Mouse (Mus musculus) spleen, embryonic (tissue): ENCODE measurements around the gene 1700001L19Rik.

Experiments
- CTCF ChIA-PET: fragments of 350-600 bp; sonication (Branson Sonifier 250); formaldehyde crosslinking; loops from one replicate; lab custom pipeline; 2022; lab: Charles Lee

The 1700001L19Rik gene

GRCm38 (mm10) chr13:68597199-68597598, at the start of gene 1700001L19Rik:
Gene 1700001L19Rik (plus strand): TSS chr13:68597421.
- CTCF ChIA-PET = interaction anchor here (0.6 kb wide), 1 partner anchor 52 kb away, joined by 8 read pairs; no protein-coding TSS in a partner anchor

DNA sequence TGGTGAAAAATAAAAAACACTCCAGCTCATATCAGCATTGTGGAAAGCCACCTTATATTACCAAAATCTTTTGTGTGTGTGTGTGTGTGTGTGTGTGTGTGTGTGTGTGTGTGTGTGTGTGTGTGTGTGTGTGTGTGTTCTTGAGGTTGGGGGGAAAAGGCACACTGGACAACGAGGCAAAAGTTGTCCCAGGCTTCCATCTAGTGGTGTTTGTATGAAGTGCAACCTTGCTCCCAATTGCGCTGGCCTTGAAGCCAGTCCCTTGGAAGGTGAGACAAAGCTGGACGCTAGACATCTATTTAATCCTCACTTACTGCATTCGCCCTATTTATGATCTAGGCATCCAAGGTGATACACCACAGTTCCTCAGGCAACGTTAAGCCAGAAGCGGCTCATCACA, 43.8 kb upstream of the 1700001L19Rik start:
- CTCF ChIA-PET = interaction anchor here (0.7 kb wide), 1 partner anchor 1562 kb away, joined by 5 read pairs; no protein-coding TSS in a partner anchor

DNA sequence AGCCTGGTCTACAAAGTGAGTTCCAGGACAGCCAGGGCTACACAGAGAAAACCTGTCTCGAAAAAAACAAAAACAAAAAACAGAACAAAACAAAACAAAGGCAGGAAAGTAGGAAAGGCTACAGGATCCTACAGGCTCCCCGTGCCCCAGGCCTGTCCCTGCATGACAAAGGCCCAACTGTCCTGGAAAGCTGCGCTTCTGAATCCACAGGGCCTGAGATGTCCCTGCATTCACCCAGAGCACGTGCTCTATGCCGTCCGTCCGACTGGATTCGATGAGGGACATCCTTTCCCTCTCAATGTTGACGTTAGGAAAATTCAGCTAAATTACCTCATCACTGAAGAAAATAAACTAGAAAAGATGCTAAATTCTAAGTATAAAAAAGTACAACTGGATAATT, 29.1 kb upstream of the 1700001L19Rik start:
- CTCF ChIA-PET = no interaction called here

DNA sequence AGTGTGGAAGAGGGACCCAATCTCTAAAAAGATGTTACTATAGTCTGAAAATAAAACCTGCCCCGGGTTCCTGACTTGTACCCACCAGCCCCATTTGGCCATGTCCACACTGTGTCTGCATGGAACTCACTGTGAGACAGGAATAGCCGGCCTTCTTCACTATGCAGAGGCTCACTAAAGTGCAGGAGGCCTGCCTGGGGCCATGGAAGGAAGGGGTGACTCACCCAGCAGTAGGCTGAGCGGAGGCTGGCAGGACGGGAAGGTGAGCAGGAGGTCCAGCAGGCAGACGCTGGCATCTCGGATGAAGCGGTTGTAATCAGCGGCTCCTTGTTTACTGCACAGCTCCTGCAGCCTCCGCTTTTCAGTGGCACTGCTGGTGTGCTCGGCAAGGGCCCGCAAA, 28.7 kb upstream of the 1700001L19Rik start:
- CTCF ChIA-PET = no interaction called here

DNA sequence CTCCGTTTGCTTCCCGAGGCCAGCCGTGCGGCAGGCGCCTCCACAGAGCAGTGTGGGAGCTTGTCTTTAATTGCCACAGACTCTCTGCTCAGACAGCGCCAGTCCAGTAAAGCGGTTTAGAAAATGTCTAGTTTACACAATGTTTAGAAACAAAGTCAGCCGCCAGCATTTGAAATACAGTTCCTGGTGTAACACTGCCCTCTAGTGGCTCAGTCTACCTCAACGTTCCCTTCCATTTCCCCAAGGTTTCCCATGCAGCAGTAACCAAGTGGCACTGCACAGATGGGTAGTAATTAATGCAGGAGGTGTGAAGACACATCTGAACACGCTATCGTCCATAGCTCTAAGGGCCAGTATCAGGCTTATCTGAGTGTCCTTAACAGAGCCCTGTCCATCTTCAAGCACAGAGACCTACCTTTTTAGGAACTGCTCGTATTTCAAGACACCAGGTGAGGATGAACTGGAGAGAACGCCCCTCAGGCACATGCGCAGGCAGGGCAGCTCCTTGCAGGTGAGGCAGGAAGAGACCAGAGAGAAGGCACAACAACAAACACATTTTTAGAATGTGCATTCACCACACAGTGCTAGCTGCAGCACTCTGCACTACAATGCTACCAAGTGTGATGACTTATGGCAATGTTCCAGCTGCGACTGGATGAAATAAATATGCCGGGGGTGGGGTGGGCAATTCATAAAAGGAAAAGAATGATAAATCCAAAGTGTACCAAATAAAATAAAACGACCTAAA, 27.5 kb upstream of the 1700001L19Rik start:
- CTCF ChIA-PET = no interaction called here

- CTCF ChIA-PET = no interaction called here
Observed at GRCm38 (mm10) chr13:68572247-68572646, 25.0 kb upstream of the 1700001L19Rik start.

- CTCF ChIA-PET = no interaction called here
Observed at GRCm38 (mm10) chr13:68572966-68573913, 24.0 kb upstream of the 1700001L19Rik start.

GRCm38 (mm10) chr13:68574398-68574797, 22.8 kb upstream of the 1700001L19Rik start:
- CTCF ChIA-PET = no interaction called here

- CTCF ChIA-PET = no interaction called here
Observed at GRCm38 (mm10) chr13:68577945-68578344, 19.3 kb upstream of the 1700001L19Rik start.

GRCm38 (mm10) chr13:68581086-68581740, 16.0 kb upstream of the 1700001L19Rik start:
- CTCF ChIA-PET = interaction anchor here (0.7 kb wide), 1 partner anchor 907 kb away, joined by 3 read pairs; no protein-coding TSS in a partner anchor

DNA sequence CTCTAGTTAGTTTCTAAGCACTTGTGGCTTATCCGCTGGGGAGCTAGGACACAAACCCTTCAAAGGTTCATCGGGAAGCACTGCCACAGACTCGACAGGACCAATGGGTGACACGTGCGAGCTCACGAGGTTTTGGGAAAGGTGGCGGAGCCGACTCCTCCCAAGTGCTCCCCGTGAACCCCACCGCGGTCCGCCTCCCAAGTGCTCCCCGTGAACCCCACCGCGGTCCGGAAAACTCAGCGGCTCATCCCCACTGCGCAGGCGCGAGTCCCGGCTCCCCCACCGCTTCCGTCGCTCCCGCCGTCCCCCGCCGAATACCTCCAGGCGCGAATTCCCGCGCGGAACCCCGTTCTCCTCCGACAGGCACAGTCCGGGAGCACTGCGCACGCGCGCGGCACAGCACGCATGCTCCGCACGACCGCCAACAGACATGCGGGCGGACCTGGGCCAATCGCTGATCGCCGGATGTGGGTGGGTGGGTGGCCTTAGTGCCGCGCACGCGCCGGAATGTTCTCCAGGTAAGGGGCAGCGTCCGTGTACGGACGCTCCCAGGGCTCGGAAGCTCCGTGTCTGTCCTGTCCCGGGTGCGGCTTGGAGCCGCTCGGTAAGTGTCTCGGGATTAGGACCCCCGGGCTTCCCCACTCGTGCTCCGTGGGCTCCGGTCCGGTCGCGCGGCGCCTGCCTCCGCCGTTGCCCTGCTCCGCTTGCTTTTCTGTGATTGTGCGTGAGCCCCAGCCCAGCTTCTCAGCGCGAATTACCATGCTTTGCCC, 15.3 kb upstream of the 1700001L19Rik start, which contains the start of the genes Mtrr and Fastkd3:
TSS of gene Mtrr (minus strand) at position 403 of the 770 bp plus-strand sequence.
TSS of gene Fastkd3 (plus strand) at position 488 of the 770 bp plus-strand sequence.
- CTCF ChIA-PET = no interaction called here

- CTCF ChIA-PET = no interaction called here
Observed at GRCm38 (mm10) chr13:68582517-68582780, 14.8 kb upstream of the 1700001L19Rik start.

- CTCF ChIA-PET = no interaction called here
Observed at GRCm38 (mm10) chr13:68583961-68584360, 13.3 kb upstream of the 1700001L19Rik start.

DNA sequence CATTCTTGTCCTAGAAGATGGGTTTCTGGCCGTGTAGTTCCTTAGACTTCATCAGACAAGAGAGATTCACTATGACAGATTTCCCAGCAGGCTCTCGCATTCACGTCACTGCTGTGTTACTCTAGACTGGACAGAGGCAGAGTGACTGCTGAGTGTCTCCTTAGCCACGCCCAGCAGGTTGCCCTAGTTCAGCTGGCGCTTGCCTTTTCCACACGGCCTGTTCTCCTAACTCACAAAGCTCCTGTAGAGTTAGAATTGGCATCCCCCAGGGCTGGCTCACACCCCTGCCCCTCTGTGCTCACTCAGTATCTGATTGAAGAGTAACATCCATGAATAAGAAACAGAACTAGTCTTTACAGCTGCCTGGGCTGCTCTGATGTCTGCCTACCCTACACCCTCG, 11.8 kb upstream of the 1700001L19Rik start:
- CTCF ChIA-PET = no interaction called here

- CTCF ChIA-PET = no interaction called here
Observed at GRCm38 (mm10) chr13:68588352-68588751, 8.9 kb upstream of the 1700001L19Rik start.

DNA sequence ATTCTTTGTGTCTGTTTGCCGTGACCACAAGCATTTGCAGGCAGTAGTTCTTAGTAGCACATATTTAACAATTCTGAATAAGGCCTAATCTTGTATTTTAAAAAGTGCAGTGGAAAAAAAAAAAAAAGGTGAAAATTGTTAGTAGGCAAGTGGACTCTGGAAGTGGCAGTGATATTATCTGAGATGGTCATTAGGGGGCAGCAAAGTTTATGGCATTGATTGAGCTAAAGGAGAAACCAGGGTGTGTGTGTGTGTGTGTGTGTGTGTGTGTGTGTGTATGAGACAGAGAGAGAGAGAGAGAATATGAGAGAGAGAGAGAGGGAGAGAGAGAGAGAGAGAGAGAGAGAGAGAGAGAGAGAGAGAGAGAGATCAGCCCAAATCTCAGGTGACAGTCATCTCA, 3.4 kb upstream of the 1700001L19Rik start:
- CTCF ChIA-PET = no interaction called here

DNA sequence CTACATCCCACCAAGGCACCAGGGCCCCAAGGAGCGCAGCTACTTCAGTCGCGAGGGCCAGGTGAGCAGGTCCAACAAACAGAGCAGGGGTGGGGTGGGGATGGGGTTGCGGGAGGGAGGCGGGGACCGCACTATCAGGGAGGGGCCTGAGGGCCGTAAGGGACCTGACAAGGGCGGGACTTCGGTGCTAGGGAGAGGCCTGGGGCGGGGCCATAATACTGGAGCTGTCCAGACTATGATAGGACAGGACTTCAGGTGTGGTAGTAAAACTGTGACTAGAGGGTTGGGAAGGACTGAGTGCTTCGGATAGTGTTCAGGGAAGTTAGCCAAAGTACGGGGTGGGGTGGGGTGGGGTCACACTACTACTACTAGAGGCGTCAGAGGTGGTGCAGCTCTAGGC, 446 bp downstream of the 1700001L19Rik start:
- CTCF ChIA-PET = interaction anchor here (0.6 kb wide), 1 partner anchor 52 kb away, joined by 8 read pairs; no protein-coding TSS in a partner anchor

- CTCF ChIA-PET = no interaction called here
Observed at GRCm38 (mm10) chr13:68598953-68599352, 1.7 kb downstream of the 1700001L19Rik start.

DNA sequence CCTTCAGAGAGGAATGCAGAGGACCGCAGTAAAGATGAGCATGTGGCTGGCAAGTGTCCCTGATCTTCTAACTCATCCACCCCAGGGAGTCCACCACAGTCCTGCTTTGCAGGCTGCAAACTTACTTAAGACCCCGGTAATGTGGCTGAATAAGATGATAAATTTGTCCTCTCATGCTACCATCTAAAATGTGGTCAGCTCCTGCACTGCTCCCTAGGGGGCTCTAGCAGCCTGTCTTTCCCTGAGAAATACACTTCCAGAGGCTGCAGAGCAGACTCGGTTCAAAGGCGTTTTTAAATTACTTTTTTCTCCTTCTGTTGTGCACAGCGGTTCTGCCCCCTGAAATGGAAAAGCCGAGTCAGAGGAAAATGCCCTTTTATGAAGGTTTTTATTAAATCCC, 4.0 kb downstream of the 1700001L19Rik start:
- CTCF ChIA-PET = no interaction called here

DNA sequence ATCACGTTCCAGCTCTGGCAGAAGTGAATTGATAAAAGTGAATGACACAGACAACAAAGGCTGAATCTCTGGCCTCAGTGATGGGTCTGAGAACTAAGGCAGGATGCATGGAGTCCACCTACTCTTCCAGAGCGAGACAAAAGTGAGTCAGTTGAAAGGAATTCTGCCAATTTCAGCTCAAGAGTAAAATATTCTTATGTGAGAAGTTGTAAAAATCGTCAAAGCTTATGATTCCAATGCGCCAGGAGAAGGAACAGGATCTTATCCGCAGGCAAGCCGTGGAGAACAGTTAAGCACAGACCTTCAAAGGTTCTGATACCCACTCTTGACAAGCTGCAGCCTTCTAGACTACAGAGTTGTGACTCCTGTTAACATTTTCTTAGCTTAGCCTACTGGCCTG, 5.9 kb downstream of the 1700001L19Rik start:
- CTCF ChIA-PET = no interaction called here

GRCm38 (mm10) chr13:68605689-68606126, 8.5 kb downstream of the 1700001L19Rik start:
- CTCF ChIA-PET = no interaction called here
